Mouse (Mus musculus) lung, adult 2 months (tissue): ENCODE results near the gene Stn1. TPM values are rescaled to one million over a fixed set of nuclear protein-coding genes. Genes with fewer than 3 reads are reported as not detected.

Experiments
- DNase-seq: peaks from one replicate; pipeline ENCODE4 v3.0.0; 2022
- H3K4me1 ChIP-seq: fragments of 200-500 bp; 2 replicates; pipeline ENCODE4 v1.6.1; 2011; ENCODE audit warnings: low read length; ENCODE audit not compliant: control insufficient read depth, insufficient read depth
- H3K4me3 ChIP-seq: fragments of 200-500 bp; replicated peaks from 2 replicates; pipeline ENCODE3; 2011; ENCODE audit warnings: low read depth, mild to moderate bottlenecking, control low read depth, low read length; ENCODE audit errors: extremely low read depth
- CTCF ChIP-seq: fragments of 200-500 bp; IDR thresholded peaks from 2 replicates; pipeline ENCODE4 v1.5.1; 2011; ENCODE audit warnings: mild to moderate bottlenecking, low read length, control low read depth; ENCODE audit not compliant: insufficient read depth
- POLR2A ChIP-seq: fragments of 200-500 bp; IDR thresholded peaks from 2 replicates; pipeline ENCODE4 v1.6.1; 2011; ENCODE audit warnings: low read depth, mild to moderate bottlenecking, control low read depth, low read length, borderline replicate concordance; ENCODE audit errors: extremely low read depth
- WGBS: fragments of 180-500 bp; shearing (Covaris S2); methylation state at CpG from one replicate; pipeline ENCODE4 v1.1.7; 2018; 5-methylcytosine and 5-hydroxymethylcytosine counted together
- polyA plus RNA-seq: library from polyadenylated mRNA; depleted of rRNA; stranded (reverse); fragments of >200 nt; gene quantifications from 2 replicates; pipeline ENCODE4 v1.2.3, GENCODE M21; 2012

Stn1 gene
- polyA plus RNA-seq, 1 experiment, result 21.1 TPM

- 35% methylated on average over 17 of the region's 17 CpGs for WGBS
Observed at GRCm38 (mm10) chr19:47458504-47459161, 78.7 kb downstream of the Stn1 start.

GRCm38 (mm10) chr19:47457711-47458503 is 79.4 kb downstream of the Stn1 start:
- peak; percentile 5 for DNase-seq
- 46% methylated on average over 13 of the region's 13 CpGs for WGBS
- Histone ChIP-seq H3K4me3 (peak overlapping the region; percentile 16), H3K4me1 (peaks cover 52% of the 10 kb centered on the region)
- TF ChIP-seq POLR2A (0 out of 2 replicates have a peak, but pooled peaks have one; percentile 9), CTCF (no peak)

More at GRCm38 (mm10) chr19:47458504-47459161, 78.7 kb downstream of the Stn1 start:
- Histone ChIP-seq H3K4me1 (peaks cover 48% of the 10 kb centered on the region), H3K4me3 (peak overlapping the region; percentile 35)
- DNase-seq, result peak; percentile 8
- TF ChIP-seq POLR2A (no peak), CTCF (no peak)

DNA sequence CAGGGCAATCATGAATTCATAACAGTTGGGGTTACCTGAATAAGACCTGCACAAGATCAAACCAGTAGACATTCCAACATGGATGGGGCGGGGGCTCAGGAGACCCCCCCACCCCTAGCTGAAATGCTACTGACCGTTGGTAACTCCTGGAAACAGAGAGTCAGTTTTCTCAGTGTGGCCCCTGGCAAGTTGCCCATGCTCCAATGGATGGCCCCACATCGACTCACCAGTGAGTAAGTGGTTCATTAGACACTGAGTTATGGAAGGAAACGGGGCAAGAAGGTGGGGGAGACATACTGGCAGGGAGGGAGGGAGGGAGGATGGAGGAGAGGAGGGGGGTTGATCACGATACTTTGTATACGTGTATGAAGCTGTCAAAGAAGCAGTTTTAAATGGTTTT is 81.3 kb downstream of the Stn1 start:
- no peak for DNase-seq
- no peak overlapping the region for H3K4me3 ChIP-seq
- H3K4me1 ChIP-seq, result peaks cover 52% of the 10 kb centered on the region
- 55% methylated on average over 6 of the region's 6 CpGs for WGBS
- TF ChIP-seq POLR2A (no peak), CTCF (no peak)

DNA sequence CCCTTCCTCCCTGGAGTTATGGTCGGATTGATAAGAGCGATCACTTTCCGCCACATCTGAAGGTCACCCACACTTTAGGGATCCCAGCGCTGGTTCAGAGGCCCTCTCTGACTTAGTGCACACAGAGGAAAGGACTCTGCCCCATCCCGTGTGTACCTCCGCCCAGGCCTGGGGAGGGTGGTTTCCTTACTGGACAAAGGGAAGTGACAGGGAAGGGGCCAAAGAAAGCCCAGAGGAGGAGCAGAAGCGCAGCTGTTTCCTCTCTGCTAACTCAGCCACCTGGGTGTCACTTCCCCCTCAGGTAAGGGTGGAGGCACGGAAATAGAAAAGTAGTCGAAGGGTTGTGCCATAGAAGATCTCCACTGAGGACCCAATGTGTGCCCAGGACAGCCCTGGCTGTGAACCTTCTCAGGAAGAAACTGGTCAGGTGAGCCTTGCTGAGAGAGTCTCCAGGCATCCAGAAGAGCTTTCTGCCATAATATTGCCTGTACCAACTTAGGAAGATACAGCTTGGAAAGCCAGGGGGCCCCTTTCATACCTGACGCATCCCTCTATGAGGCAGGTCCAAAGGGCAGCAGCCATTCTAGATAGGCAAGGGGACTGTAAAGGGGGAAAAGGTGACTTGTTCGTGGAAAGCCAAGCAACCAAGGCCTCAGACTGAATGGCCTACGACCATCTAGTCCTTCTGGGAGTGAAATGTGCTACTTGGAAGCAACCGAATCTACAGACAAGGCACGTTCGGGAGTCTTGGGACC is 82.1 kb downstream of the Stn1 start:
- no peak for DNase-seq
- H3K4me1 ChIP-seq, result peaks cover 56% of the 10 kb centered on the region
- 60% methylated on average over 15 of the region's 15 CpGs for WGBS
- H3K4me3 ChIP-seq, result no peak overlapping the region
- TF ChIP-seq POLR2A, result no peak
- no peak for TF ChIP-seq CTCF

- H3K4me1 ChIP-seq, result peaks cover 58% of the 10 kb centered on the region
- no peak for DNase-seq
- H3K4me3 ChIP-seq, result no peak overlapping the region
- 38% methylated on average over 11 of the region's 11 CpGs for WGBS
- TF ChIP-seq CTCF (no peak), POLR2A (no peak)
Observed at GRCm38 (mm10) chr19:47454167-47455000, 82.9 kb downstream of the Stn1 start.

DNA sequence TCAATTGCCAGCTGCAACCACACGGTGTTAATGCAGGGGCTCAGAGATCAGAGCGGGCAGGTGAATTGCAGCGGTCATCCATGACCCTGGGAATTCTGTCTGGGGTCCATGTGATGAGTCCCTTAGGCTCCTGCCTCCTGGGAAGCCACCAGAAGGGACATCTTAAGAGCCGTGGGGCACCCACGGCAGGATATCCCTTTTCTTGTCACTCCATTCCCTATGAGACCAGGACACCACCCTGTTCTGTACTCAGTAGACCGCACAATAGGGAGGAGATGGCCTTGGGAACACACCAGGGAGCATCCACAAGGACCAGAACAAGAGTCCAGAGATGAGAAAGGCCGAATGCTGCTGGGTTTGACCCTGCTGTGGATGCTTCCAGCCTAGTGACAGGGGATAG is 84.0 kb downstream of the Stn1 start:
- H3K4me3 ChIP-seq, result no peak overlapping the region
- TF ChIP-seq POLR2A (no peak), CTCF (no peak)
- no peak for DNase-seq
- 74% methylated on average over 7 of the region's 7 CpGs for WGBS
- H3K4me1 ChIP-seq, result peaks cover 56% of the 10 kb centered on the region

- 53% methylated on average over 10 of the region's 10 CpGs for WGBS
- DNase-seq, result no peak
- TF ChIP-seq CTCF, result no peak
- no peak for TF ChIP-seq POLR2A
- Histone ChIP-seq H3K4me3 (no peak overlapping the region), H3K4me1 (peaks cover 56% of the 10 kb centered on the region)
Observed at GRCm38 (mm10) chr19:47452682-47453081, 84.6 kb downstream of the Stn1 start.

DNA sequence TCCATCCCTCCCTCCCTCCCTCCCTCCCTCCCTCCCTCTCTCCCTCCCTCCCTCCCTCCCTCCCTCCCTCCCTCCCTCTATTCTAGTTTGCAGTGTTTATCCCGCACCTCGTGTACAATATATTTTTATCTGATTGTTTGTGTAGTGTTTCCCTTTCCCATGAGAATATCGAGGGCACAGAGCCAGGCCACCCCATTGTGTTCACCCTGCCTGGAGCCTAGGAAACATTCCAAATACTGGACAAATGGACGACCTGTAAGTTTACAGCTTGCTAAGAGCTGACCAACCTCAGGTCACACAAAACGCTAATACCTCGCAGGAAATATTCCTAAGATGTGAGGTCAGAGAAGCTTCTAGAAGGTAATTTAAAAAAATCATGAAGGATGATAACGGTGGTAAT is 85.1 kb downstream of the Stn1 start:
- Histone ChIP-seq H3K4me1 (peaks cover 56% of the 10 kb centered on the region), H3K4me3 (no peak overlapping the region)
- no peak for DNase-seq
- WGBS, result 34% methylated on average over 7 of the region's 7 CpGs
- no peak for TF ChIP-seq POLR2A
- TF ChIP-seq CTCF, result no peak
